Mouse (Mus musculus) embryo, embryonic 10 days (tissue): Measurements from ENCODE around the gene Pdgfa.
A peak's percentile ranks its signal among the peaks of the same experiment; 100 is the strongest.

Source experiments
- DNase-seq: peaks from one replicate; pipeline ENCODE4 v3.0.0-alpha.2; 2015; ENCODE audit warnings: low spot score

The Pdgfa gene

DNA sequence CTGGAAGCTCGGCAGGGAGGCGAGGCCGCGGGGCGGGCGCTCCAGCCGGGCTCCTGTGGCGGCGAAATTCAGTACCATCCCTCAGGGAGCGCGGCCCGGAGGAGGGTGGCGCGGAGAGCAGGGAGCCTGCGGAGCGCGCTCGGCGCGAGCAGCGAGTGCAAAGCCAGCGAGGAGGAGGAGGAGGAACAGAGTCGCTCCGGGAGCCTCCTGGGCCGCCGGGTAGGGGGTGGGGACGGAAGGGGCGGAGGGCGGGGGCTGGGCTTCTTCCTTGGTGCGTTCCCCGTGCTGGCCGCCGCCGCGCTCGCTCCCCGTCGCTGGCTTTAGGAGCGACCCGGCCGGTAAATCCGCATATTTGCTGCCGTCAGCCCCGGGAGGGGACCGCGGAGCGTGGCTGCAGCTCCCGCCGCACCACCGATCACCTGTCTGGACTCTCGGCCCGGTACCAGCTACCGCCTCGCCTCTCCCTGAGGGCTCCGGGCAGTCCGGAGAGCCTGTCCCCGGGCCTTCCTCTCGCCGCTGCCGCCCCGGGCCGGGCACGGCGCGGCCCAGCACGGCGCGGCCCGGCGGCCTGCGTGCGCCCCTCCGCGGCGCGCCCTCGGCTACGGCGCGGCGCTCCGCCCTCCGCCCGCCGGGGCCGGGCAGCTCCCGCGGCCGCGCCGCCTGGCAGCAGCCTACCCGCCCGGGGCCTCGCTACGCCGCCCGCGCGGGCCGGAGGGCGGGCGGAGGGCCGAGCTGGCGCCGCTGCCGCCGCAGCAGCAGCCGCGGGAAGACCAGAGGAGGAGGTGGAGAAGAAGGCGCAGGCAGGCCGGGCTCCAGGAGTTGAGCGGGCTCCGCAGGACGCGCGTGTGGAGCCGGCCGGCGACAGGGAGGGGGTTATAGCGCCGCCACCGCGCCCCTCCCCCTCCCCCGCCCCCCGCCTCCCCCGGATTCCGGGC, 2.1 kb downstream of the Pdgfa start:
- peak; percentile 65 for DNase-seq

DNA sequence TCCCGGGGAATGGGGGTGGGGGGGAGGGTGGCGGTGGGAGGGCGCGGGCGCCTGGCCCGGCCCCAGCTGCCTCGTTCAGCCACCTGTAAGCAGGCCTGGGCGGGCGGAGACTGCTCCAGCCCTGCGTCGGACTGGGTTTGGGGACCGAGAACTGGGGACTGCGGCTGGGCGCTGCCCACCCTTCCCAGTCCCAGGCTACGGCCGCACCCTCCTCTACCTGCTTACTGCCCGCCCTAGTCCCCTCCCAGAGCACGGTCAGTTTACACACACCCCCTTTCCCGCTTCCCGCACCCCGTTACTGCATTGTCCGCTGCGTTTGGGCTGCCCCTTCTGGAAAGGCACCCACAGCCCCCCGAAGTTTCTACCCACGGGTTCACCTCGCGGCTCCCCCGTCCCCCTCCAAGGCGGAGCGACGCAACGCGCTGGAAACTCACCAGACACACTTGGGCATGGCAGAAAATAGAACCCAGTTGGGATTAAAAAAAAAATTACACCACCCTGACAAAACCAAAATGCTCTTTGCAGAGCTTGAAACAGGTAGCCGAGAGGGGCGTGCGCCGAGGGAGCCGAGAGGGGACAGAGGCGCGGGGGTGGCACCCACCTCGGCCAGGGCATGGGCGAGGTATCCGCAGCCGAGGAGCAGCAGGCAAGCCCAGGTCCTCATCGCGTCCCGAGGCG, 2.9 kb downstream of the Pdgfa start:
- peak; percentile 42 for DNase-seq

DNA sequence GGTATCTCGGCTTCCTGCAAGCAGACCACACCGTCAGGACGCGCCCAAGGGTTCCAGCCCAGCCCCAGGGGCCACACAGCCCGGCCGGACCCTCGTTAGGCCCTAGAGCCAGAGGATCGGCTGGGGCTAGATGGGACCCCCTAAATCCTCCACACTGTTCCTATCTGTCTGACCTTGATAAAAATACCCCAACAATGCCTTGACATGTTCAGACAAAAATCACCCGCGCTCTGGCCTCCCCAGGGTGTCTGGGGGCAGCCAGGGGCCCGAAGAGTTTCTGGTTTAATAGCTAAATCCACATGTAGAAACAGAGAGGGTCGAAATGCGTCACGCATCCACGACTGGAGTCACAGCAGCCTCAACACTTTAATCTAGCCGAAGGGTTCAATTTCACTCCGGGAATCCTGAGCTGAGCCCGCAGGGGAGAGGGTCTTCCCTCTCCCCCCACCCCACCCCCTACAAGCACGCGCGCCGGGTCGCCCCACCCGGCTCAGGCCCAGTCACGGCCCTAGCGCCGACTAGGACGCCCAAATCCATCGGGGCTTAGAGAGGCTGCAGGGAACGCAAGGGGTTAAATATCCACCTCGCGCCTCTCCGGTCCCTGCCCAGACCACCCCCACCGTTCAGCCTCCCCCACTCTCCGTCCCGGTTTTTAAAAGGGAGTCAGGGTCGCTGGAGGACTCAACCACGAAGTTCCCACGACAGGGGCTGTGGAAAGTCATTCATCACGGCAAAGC, 3.6 kb downstream of the Pdgfa start:
- DNase-seq: peak; percentile 37

DNA sequence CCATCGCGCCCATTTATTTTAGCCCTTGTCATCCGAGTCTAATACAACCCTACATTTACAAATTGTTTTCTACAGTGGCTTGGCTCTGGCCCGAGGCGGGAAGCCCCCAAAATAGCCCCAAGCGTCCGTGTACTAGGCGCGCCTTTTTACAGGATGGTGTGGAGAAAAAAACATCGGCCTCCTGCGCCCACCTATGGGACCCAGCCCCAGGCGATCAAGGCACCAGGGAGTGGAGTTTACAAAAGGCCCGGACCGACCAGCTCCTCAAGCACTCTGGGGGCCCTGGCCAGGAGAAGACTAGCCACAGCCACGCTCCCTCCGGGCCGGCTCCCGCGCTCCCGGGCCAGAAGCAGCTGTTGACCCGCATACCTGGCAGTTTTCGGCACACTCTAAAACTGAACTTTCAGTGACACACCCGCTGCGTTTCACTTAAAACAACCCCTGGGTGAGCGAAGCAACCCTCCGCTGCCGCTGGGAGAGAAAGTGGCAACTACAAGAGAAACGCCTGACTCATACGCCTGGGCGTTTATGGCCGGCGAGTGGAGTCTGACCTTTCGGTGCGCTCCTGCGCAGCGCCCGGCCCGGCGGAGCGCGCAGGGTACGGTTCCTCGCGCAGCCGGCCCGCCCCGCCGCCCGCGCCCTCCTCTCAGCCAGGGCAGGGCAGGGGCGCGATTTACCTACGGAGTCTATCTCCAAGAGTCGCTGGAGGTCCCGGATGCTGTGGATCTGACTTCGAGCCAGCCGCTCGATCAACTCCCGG, 4.4 kb downstream of the Pdgfa start:
- DNase-seq: peak; percentile 51

DNA sequence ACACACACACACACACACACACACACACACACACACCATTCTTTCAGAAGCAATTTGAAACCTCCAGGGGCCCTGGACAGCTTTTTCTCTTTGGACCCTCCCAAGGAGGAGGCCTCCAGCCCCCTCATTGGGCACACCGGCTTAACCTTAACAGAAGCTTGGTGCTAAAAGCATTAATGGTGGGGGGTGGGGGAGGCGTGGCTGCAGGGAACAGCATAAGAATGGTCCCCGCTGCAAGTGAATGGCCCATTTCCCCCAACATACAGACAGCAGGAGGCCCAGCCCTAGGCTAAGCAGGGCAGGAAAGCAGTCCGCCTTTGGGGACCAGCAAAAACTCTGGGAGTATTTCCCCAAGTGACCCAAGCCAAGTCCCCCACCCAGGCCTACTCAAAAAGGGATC, 5.4 kb downstream of the Pdgfa start:
- peak; percentile 31 for DNase-seq

DNA sequence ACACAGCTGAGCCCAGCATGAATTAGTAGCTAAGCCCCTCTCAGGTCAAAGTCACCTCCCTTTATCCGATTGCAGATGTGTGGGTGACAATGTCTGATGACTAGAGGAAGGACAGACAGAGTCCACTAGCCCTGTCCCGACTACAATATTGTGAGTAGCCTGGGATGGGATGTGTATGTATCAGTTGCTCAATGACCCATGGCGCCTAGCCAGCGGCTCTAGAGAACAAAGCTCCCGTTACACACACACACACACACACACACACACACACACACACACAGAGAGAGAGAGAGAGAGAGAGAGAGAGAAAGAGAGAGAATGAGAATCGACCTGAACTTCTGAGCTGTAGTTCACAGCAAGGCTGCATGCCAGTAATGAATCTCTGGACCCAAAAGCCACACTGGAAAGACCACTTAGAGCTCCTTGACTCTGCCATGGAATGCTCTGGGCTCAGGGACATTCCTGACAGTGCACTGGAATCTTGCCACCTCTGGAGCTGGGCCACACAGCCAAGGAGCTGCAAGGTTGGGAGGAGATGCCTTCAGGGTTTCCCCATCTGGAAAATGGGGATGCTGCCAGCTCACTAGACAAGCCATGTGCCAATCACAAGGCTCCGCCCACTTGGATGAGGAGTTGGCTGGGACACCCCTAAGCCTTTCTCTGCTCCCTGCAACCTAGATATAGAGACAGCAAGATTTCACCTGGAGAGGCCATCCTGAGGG, 6.3 kb downstream of the Pdgfa start:
- DNase-seq: no peak

DNA sequence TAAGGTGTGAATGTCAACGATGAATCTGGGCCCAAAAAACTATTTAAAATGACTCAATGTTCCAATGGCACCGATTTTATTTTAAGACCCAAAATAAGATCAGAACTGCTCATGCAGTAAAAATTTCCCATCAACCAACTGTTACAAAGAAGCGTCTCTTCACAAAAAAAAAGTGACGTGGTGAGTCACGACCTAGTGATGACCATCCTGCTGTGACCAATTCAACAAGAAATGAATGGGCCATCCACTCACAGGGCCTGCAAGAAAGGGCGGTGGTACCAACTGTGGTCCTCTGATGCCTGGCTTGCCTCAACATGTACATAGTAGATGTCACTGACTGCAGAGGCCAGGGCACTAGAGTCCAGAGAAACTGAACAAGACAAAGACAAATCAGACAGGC, 7.6 kb downstream of the Pdgfa start:
- DNase-seq: no peak

DNA sequence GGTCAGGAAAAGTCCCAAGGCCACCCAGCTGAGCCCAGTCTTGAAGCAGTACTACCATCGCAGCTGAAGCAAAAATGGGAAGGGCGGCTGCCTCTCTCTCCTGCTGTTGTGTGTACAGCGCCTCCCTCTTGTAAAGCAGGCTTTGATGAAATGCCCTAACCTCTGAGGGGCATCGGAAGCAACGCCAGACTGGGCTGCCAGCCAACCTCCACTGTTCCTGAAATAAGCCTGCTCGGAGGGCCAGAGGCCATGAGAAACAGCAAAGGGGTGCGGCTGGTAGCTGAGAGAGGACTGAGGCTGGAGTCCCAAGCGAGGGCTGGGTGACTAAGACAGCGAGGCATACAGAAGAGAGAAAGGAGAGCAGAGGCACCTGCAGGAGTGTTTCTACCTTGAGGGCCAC, 8.4 kb downstream of the Pdgfa start:
- no peak for DNase-seq

DNA sequence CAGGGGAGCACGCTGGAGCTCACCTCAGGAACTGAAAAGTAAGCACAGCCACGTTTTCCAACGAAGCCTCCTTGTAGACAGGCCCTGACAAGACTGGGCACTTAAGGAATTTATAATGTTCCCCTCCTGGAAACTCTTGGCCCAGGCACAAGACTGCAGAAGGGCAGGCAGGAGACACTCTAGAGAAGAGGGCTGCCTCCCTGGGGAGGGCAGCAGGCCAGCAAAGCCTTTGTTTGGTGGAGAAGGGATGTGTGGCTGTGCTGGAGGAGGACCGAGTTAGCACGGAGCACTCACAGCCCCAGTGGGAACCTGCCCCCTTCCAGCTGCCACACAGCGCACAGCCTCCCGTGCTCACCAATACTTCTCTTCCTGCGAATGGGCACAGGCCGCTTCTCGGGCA, 9.2 kb downstream of the Pdgfa start:
- DNase-seq: no peak

DNA sequence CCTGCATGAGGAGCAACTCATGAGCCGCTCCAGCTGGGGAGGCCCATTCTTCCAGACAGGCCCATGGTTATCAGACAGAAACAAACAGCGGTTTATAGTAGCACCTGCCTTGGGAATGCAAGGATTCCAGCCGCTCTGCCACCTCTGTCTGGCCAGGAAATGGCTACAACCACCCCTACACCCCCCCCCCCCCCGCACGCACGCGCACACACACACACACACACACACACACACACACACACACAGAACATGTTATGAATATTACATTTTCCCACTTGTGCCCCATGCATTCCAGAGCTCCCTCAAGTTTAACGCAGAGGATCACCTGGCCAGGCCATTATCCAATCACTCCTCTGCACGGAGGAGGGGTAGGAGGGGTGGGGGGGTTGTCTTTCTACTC, 15.2 kb downstream of the Pdgfa start:
- DNase-seq: no peak

DNA sequence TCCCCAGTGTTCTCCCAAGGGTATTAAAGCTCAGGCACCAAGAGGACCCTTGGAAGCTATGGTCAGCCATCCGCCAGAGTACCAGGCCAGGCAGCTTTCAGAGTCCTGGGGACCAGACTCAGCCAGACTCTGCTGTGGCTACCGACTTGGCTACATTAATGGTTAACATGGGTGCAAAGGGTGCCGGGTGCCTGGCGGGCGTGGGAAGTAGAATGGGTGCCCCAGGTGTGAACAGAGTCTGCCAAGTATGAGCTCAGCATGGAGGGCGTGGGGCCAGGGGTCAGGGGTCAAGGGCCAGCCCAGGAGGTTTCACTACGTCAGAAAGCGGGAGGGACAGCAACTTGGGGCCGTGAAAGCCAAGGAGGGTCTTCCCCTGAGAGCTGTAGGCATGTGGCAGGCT, 16.6 kb downstream of the Pdgfa start:
- DNase-seq: no peak

DNA sequence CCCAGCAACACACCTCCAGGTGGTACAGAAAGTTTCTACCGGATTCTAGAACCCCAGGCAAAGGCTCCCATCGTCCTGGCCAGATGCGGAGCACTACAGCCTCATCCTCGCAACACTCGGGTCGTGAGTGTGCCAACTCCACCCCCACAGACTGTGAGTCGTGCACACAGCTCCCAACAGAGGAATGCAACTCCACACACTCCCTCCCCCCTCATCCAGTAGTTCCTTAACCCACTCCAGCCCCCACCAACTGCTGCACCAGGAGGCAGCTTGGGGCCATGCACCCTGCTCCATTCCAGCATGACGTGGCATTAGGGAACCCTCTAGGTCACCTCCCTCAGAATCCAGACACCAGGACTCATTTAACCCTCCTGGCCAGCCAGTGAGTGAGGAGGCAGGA, 17.3 kb downstream of the Pdgfa start:
- DNase-seq: no peak

DNA sequence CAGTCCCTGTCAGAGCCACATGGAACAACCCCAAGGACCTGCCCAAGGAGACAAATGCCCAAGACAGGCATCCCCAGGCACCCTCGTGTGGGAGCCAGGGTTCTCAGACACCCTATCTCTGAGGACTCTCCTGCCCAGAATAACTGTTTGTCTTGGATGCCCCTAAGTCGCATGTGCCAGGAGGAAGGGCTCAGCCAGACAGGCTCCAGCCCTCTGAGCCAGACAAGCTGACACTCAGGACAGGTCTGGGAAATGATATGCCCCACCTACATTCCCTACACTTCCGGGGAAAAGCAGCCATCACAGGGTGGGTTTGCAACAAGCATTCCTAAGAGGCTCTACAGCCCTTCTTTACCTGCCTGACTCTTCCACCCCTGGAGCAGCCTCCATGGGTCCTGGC, 19.4 kb downstream of the Pdgfa start:
- no peak for DNase-seq

DNA sequence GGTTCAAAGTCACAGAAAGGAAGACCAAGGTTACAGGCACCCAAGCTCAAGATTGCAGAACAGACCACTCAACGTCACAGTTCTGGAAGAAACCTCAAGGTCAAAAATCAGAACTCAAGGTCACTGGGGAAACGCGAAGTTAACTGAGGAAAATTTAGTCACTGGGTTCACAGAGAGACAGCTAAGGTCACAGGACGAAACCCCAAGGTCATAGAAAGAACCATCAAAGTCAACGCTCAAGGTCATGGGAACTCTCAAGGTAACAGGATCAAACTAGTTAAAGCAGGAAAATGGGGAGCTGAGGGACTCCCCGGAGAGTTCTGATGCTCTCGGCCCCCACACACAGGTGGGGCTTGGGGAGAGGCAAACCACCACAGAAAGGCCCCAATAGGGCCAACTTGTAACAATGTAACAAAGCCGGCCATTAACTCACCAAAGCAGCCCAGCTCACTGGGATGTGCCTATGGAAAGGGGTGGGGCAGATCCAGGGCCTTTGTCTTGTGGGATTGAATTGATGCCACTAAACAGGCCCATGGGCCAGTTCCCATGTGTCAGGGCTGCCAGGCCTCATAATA, 22.2 kb downstream of the Pdgfa start:
- DNase-seq: no peak

DNA sequence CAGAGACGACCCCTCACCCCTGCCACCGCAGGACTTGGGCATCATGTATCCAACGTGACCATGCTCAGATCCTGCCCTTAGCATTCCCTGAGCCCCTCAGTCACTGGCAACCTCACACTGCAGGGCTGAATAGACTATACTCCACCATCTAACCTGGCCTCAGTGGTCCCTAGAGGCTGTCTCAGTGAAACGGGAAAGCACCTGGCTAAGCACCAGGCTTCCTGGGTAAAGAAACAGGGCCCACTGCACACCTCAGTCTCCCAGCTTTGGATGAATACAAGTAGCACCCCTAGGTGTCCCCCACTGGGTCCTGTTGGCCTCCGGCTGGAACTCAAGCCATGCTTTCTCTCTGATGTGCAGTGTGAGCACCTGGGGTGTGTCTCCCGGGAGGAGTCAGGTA, 23.7 kb downstream of the Pdgfa start:
- no peak for DNase-seq

DNA sequence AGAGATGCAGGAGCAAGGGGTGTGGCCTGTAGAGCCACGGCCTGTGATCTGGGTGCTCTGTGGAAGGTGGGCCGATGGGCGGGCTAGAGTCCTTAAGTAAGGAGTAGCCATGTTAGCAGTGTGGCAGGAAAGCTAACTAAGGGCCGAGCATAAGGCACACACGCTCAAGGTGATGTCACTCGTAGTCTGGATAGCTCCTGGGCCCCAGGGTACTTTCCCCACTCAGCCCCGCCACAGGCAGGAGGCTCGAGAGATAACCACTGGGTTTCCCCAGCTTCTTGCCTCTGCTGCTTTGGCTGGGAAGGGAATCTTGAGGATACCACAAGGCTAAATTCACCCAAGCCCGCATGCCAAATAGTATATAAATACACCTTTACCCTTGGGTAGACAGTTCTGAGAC, 25.8 kb downstream of the Pdgfa start:
- DNase-seq: no peak

DNA sequence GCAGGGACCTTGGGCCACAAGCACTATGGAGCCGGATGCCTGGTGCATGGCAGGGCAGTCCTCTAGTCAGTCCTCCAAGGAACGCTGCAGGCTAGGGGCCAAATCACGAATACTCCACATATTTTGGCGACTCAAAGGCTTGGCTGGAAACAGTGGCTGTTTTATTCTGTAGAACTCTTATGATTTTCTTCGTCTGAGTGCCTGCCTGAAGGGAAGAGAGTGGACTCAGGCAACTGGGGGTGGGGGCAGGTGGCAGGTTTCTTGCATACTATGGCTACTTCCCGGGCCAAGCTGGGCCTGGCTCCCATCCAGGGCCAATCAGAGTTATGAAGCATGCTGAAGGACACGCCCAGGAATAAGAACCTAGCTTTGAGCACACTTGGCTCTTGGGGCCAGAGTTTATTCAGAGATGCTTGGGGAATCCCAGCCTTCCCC, 27.1 kb downstream of the Pdgfa start:
- no peak for DNase-seq

DNA sequence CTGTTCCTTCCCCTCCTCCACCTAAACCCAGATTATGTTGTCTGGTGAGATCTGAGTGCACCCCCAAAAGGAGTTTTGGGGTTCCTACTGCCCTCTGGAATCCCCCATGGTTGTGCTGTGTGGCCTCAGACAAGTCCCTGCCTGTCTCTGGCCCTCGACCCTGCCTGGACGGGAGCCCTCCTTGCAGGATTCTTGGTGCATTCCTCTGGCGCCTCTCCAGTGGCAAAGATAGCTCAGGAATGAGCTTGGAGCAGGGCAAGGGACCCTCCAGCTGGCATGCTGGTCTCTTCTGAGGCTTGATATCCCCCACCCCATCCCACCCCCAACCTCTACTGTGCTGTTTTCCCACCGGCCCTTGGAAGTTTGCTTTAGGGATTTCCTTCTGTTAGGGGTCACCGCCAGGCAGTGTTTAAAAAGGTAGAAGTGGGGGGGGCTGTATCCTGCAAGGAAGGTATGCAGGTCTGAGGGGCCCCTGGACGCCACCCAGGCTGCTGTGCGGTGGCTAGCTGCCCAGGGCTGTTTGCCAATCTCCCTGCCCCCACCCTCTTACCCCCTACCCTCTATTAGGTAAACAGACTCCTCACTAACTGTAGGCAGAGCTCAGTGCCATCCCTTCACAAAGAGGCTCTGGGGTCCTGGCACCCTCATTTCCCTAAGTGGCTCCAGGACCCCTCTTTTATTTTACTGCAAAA, 31.0 kb downstream of the Pdgfa start:
- DNase-seq: peak; percentile 26

DNA sequence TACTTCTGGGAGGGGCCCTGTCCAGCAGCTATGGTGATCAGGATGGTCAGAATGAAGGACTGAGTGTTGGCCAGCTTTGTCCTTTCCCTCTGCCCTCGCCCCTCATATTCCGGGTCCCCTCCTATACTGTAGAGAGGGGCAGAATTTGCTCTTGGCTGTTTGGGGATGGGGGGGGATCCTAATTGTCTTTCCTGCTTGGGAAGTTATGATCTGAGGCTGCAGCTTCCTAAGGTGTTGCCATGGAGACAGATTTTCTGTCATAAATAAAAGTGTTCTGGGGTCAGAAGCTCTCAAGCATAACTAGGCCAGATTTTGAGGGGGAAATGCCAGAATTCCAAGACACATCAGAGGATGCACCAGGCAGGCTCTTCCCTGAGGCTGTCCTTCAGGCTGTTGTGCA, 31.6 kb downstream of the Pdgfa start:
- DNase-seq: no peak

DNA sequence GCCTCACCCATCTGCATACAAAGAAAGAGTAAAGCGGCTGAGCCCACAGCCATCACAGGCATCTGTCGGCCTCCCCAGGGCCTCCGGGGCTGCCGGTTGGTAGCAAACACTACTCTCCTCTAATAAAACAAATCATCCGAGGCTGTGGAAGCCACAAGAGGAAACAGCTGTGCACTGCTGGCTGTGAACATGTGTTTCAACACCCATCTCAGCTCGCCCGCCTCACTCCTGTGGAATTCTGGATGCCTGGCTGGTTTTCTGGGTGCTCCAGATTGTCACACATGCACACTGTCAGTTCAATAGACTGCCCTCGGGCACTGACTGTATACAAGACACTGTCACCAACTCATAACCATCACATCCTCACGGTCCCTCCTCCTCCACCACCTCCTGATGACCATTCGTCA, 40.7 kb downstream of the Pdgfa start:
- DNase-seq: no peak
